Mouse (Mus musculus): ENCODE measurements around the gene Etl4. TPM values are rescaled to one million over a fixed set of nuclear protein-coding genes. Genes with fewer than 3 reads are reported as not detected.

The Etl4 gene
- polyA plus RNA-seq, 1 experiment: 7.4 TPM

DNA sequence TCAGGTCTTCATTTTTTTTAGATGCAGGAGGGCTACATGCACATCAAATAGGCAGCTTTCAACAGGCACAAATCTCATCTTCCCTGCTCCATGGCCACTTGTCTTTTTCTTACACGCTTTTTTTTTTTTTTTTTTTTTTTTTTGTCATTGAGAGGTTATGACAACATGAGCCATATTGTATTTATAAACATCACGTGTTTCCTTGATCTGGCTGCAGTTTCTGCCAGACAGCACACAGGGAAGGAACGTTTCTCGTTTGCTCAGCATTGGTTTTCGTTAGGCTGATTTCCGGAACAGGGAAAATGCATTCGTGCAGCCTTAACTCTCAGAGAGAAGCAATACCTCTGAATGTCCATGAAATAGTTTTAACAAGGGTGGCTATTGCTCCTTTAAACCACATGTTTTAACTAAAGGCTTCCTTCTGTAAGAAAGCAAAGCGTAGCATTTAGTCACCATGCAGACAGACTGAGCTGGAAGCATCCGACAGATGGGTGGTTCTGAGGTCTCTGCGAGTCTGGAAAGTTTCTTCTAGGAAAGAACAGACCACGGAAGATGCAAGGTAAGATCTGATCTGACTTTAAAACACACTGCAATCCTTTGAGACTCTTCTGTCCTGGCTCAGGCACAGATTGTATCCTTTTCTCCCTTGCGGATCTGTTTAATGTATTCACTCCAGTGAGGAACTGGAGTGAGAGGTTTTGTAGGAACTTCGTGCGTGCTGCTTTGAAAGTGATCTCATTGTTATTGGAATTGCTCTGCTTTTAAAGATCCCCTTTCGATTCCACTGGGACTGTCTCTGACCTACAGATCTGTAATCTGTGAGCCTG lies 812.8 kb downstream of the Etl4 start:
- TF ChIP-seq REST (IDR thresholded peaks at IDR 0.05; ENCODE audit: insufficient read depth, insufficient read length): no peak
- no peak for TF ChIP-seq MYOG (IDR thresholded peaks at IDR 0.05; ENCODE audit: control insufficient read depth in 1 of 3, insufficient read depth in 1 of 3, insufficient read length in 2 of 3, low read depth in 2 of 3)
- TF ChIP-seq MAX (IDR thresholded peaks at IDR 0.05; ENCODE audit: low read depth): no peak
- no peak for TF ChIP-seq CEBPB (IDR thresholded peaks at IDR 0.05; ENCODE audit: insufficient read depth, poor library complexity, severe bottlenecking)
- TF ChIP-seq POLR2A (IDR thresholded peaks at IDR 0.05; ENCODE audit: insufficient read length, low read depth): no peak
- no peak for TF ChIP-seq POLR2AphosphoS2 (IDR thresholded peaks at IDR 0.05; ENCODE audit: insufficient read length, low read depth)
- TF ChIP-seq E2F4 (IDR thresholded peaks at IDR 0.05; ENCODE audit: insufficient read depth): no peak
- TF ChIP-seq TCF3 (IDR thresholded peaks at IDR 0.05; ENCODE audit: insufficient read length, low read depth): no peak
- TF ChIP-seq SRF (IDR thresholded peaks at IDR 0.05; ENCODE audit: control insufficient read depth, insufficient read length, low read depth): no peak
- no peak for TF ChIP-seq TCF12 (IDR thresholded peaks at IDR 0.05; ENCODE audit: insufficient read depth, poor library complexity, severe bottlenecking)
- no peak for TF ChIP-seq MYOD1 (IDR thresholded peaks at IDR 0.05; ENCODE audit: control insufficient read depth in 1 of 3, insufficient read length in 2 of 3, low read depth in 2 of 3)
- TF ChIP-seq USF1 (IDR thresholded peaks at IDR 0.05; ENCODE audit: low read depth): no peak
- no peaks in the 10 kb centered on the region for H3K36me3 ChIP-seq (ENCODE audit: control insufficient read depth, insufficient read depth)
- no peak overlapping the region for H3ac ChIP-seq (ENCODE audit: control insufficient read depth, insufficient read length)
- H3K4me2 ChIP-seq (ENCODE audit: low read depth): peak overlapping the region; percentile 58
- H3K79me2 ChIP-seq (ENCODE audit: control insufficient read depth, insufficient read depth): no peaks in the 10 kb centered on the region
- no peaks in the 10 kb centered on the region for H3K27me3 ChIP-seq (ENCODE audit: control insufficient read depth, insufficient read depth, insufficient read length)
- H3K4me3 ChIP-seq: no peak overlapping the region

- Histone ChIP-seq H3K4me3 (no peak overlapping the region), H3K27me3 (ENCODE audit: control insufficient read depth, insufficient read depth, insufficient read length) (no peaks in the 10 kb centered on the region), H3K79me2 (ENCODE audit: control insufficient read depth, insufficient read depth) (no peaks in the 10 kb centered on the region), H3K36me3 (ENCODE audit: control insufficient read depth, insufficient read depth) (no peaks in the 10 kb centered on the region), H3K4me2 (ENCODE audit: low read depth) (peak overlapping the region; percentile 58), H3ac (ENCODE audit: control insufficient read depth, insufficient read length) (no peak overlapping the region)
- TF ChIP-seq E2F4 (IDR thresholded peaks at IDR 0.05; ENCODE audit: insufficient read depth) (no peak), REST (IDR thresholded peaks at IDR 0.05; ENCODE audit: insufficient read depth, insufficient read length) (no peak), TCF3 (IDR thresholded peaks at IDR 0.05; ENCODE audit: insufficient read length, low read depth) (no peak)
Observed at GRCm38 (mm10) chr2:20723990-20724745, 814.6 kb downstream of the Etl4 start.

DNA sequence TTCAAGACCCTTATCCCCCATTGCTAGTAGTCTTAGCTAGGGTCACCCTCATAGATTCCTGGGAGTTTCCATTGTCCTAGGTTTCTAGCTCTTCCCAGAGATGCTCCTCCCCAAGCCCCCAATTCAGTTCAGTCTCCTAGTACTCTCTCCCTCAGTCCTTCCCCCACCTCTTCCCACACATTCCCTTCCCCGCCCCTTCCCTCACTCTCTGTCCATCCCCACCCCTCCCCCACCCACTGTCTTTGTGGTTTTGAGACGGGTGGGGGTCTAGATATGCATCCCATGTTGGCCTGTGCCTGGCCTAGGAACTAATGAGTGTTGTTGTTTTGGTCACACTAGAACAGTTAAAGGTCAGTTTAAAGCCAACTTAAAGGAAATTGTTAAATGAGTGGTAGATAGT lies 817.4 kb downstream of the Etl4 start:
- no peak overlapping the region for H3K4me2 ChIP-seq (ENCODE audit: low read depth)
- H3ac ChIP-seq (ENCODE audit: control insufficient read depth, insufficient read length): no peak overlapping the region
- no peaks in the 10 kb centered on the region for H3K27me3 ChIP-seq (ENCODE audit: control insufficient read depth, insufficient read depth, insufficient read length)
- TF ChIP-seq CEBPB (IDR thresholded peaks at IDR 0.05; ENCODE audit: insufficient read depth, poor library complexity, severe bottlenecking) (no peak), TCF3 (IDR thresholded peaks at IDR 0.05; ENCODE audit: insufficient read length, low read depth) (no peak), TCF12 (IDR thresholded peaks at IDR 0.05; ENCODE audit: insufficient read depth, poor library complexity, severe bottlenecking) (no peak), MYOG (IDR thresholded peaks at IDR 0.05; ENCODE audit: control insufficient read depth in 1 of 3, insufficient read depth in 1 of 3, insufficient read length in 2 of 3, low read depth in 2 of 3) (no peak)
- no peaks in the 10 kb centered on the region for H3K36me3 ChIP-seq (ENCODE audit: control insufficient read depth, insufficient read depth)
- H3K4me3 ChIP-seq: no peak overlapping the region
- no peaks in the 10 kb centered on the region for H3K79me2 ChIP-seq (ENCODE audit: control insufficient read depth, insufficient read depth)

DNA sequence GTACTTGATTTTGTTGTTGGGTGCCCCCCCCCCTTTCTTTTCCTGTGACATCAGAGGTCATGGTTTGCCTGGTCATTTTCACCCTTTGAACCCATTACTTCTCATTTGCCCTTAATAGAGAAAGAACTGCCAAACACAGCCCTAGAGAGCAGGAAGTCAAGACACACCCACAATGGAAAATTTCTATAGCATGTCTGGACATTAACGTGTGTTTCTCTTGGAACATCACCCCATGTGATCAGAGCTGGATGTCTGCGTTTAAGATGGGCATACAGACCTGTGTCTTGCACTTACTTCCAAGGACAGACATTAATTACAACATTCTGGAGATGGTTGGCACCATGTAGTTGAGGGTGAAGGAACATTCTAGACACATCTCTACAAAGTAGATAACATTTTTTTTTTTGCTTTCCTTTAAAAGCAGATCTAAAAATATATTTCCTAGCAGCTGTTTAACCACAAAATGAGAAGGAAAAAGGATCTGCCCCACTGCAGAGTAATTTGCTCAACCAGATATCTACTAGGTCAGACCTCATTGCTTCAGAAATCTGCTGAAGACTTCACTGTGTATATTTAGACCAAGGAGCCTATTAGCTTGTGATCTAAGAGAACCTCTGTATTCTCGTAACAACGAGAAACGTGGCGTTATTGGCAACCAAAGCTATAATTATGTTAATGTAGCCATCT lies 818.3 kb downstream of the Etl4 start:
- Histone ChIP-seq H3K4me3 (no peak overlapping the region), H3K27me3 (ENCODE audit: control insufficient read depth, insufficient read depth, insufficient read length) (no peaks in the 10 kb centered on the region), H3K4me2 (ENCODE audit: low read depth) (peak overlapping the region; percentile 52), H3K79me2 (ENCODE audit: control insufficient read depth, insufficient read depth) (no peaks in the 10 kb centered on the region), H3ac (ENCODE audit: control insufficient read depth, insufficient read length) (no peak overlapping the region), H3K36me3 (ENCODE audit: control insufficient read depth, insufficient read depth) (no peaks in the 10 kb centered on the region)
- TF ChIP-seq SRF (IDR thresholded peaks at IDR 0.05; ENCODE audit: control insufficient read depth, insufficient read length, low read depth) (no peak), MYOD1 (IDR thresholded peaks at IDR 0.05; ENCODE audit: control insufficient read depth in 1 of 3, insufficient read length in 2 of 3, low read depth in 2 of 3) (no peak), E2F4 (IDR thresholded peaks at IDR 0.05; ENCODE audit: insufficient read depth) (no peak), REST (IDR thresholded peaks at IDR 0.05; ENCODE audit: insufficient read depth, insufficient read length) (no peak), USF1 (IDR thresholded peaks at IDR 0.05; ENCODE audit: low read depth) (no peak), MYOG (IDR thresholded peaks at IDR 0.05; ENCODE audit: control insufficient read depth in 1 of 3, insufficient read depth in 1 of 3, insufficient read length in 2 of 3, low read depth in 2 of 3) (no peak), TCF3 (IDR thresholded peaks at IDR 0.05; ENCODE audit: insufficient read length, low read depth) (no peak), POLR2A (IDR thresholded peaks at IDR 0.05; ENCODE audit: insufficient read length, low read depth) (no peak), POLR2AphosphoS2 (IDR thresholded peaks at IDR 0.05; ENCODE audit: insufficient read length, low read depth) (no peak), MAX (IDR thresholded peaks at IDR 0.05; ENCODE audit: low read depth) (no peak), TCF12 (IDR thresholded peaks at IDR 0.05; ENCODE audit: insufficient read depth, poor library complexity, severe bottlenecking) (no peak), CEBPB (IDR thresholded peaks at IDR 0.05; ENCODE audit: insufficient read depth, poor library complexity, severe bottlenecking) (no peak)

Measured in myocyte (in vitro differentiated cells).